Mouse (Mus musculus) lung, adult 2 months (tissue): ENCODE data around the gene Camkk2.

Experiments
- CTCF ChIP-seq: fragments of 200-500 bp; IDR thresholded peaks from 2 replicates; pipeline ENCODE4 v1.5.1; 2011; ENCODE audit warnings: mild to moderate bottlenecking, low read length, control low read depth; ENCODE audit not compliant: insufficient read depth
- POLR2A ChIP-seq: fragments of 200-500 bp; IDR thresholded peaks from 2 replicates; pipeline ENCODE4 v1.6.1; 2011; ENCODE audit warnings: low read depth, mild to moderate bottlenecking, control low read depth, low read length, borderline replicate concordance; ENCODE audit errors: extremely low read depth

- no peak for TF ChIP-seq POLR2A
- no peak for TF ChIP-seq CTCF
Observed at GRCm38 (mm10) chr5:122725453-122725852, 53.8 kb downstream of the Camkk2 start.
